ENCODE assay signal across 16 mouse cellular contexts in the genomic region with DNA sequence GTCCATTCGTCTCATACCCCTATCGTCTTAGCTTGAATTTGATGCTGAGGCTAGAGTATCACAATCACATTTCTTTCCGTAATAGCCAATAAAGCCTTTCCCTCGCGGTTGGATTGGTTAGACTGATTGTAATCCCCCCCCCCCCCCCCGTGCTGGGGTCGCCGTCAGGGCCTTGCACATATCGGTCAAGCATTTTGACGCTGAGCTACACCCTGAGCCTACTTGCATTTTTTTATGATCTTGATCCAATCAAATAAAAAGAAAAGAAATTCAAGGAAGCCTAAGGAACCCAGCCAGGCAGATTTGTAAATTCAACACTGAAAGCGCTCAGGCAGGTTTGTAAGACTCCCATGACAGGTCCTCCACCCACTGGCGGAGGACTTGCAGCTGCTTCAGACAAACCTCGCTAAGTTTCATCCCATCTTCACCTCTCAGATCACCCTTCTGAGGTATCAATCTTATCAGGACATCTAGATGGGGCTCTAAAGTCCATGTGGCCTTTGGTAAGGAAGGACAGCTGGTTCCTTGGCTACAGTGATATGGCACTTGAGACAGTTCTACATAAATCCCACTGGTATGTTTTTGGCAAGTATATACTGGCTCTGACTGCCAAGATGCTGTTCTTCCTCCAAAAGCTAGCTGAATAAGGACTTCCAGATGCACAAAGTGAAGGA.
DNase-seq lines count a peak whose midpoint lies in the region; ATAC-seq lines count a peak whose summit lies in the region.
"Had no signal": no experiment of that assay in that cellular context is flagged by ENCODE, and none has a peak within 500 bp of the region (broad histone marks: within the 10 kb centered on the region; RNA-seq: fewer than 3 reads in every experiment).

No protein-coding gene starts in this region.

- H3K9me3 ChIP-seq in heart, embryonic 10.5 days: no peaks in the 10 kb centered on the region
- no peaks in the 10 kb centered on the region for H3K9me3 ChIP-seq in lung, embryonic 16.5 days (ENCODE audit: control insufficient read depth, low read length)
- H3K9me3 ChIP-seq: forebrain, embryonic 10.5 days; midbrain, embryonic 10.5 days had no signal

- H3K27ac ChIP-seq in heart, embryonic 10.5 days: no peak overlapping the region
- H3K27ac ChIP-seq in lung, embryonic 16.5 days (ENCODE audit: low read length): peak overlapping the region; percentile 83
- H3K27ac ChIP-seq: forebrain, embryonic 10.5 days; liver, embryonic 14.5 days; midbrain, embryonic 10.5 days had no signal

- no peak overlapping the region for H3K9ac ChIP-seq in lung, embryonic 16.5 days (ENCODE audit: low read length)
- H3K9ac ChIP-seq: liver, embryonic 14.5 days had no signal

- DNase-seq in heart, adult 9 months (ENCODE audit: low spot score in 2 of 2): peak; percentile 69 to 77
- DNase-seq in heart, embryonic 10.5 days (ENCODE audit: low spot score): no peak
- peak; percentile 36 for DNase-seq in urinary bladder, postnatal 14 days (ENCODE audit: low spot score)
- no peak for DNase-seq in urinary bladder, postnatal 10 days (ENCODE audit: low spot score)
- no peak for DNase-seq in spleen, postnatal 10 days (ENCODE audit: low spot score in 2 of 2)
- DNase-seq: adrenal gland, postnatal 14 days; cerebellum, adult 11 months; kidney, postnatal 25 days; spleen, adult 18-20 months had no signal

- WGBS in heart, embryonic 10.5 days: 80% methylated on average over 13 of the region's 13 CpGs
- WGBS in lung, embryonic 16.5 days: 48% methylated on average over 13 of the region's 13 CpGs

- H3K4me2 ChIP-seq in lung, embryonic 16.5 days (ENCODE audit: low read depth, low read length): no peak overlapping the region

- H3K27me3 ChIP-seq in heart, embryonic 10.5 days (ENCODE audit: insufficient read depth, poor library complexity, severe bottlenecking): no peaks in the 10 kb centered on the region
- no peaks in the 10 kb centered on the region for H3K27me3 ChIP-seq in lung, embryonic 16.5 days (ENCODE audit: control insufficient read depth, insufficient read depth, low read depth, low read length)
- H3K27me3 ChIP-seq: CH12.LX had no signal

- H3K4me1 ChIP-seq in heart, embryonic 10.5 days: peaks cover 5% of the 10 kb centered on the region; the same call in 1 of the 2 replicates
- H3K4me1 ChIP-seq in lung, embryonic 16.5 days (replicated peaks; ENCODE audit: control insufficient read depth, insufficient read depth, low read length): peaks cover 17% of the 10 kb centered on the region
- H3K4me1 ChIP-seq: forebrain, embryonic 10.5 days; midbrain, embryonic 10.5 days had no signal

- H3K36me3 ChIP-seq in heart, embryonic 10.5 days: no peaks in the 10 kb centered on the region
- H3K36me3 ChIP-seq in lung, embryonic 16.5 days (ENCODE audit: control insufficient read depth, insufficient read depth, low read length): no peaks in the 10 kb centered on the region
- H3K36me3 ChIP-seq: forebrain, embryonic 10.5 days; midbrain, embryonic 10.5 days had no signal

- ATAC-seq in lung, embryonic 16.5 days (ENCODE audit: low read depth): peak; percentile 75
- no peak for ATAC-seq in activated CD4-positive, CD25-positive, alpha-beta regulatory T cell, adult 4 months
- ATAC-seq: hindbrain, embryonic 16.5 days had no signal

- no peak overlapping the region for H3K4me3 ChIP-seq in heart, embryonic 10.5 days
- no peak overlapping the region for H3K4me3 ChIP-seq in lung, embryonic 16.5 days (ENCODE audit: low read length)
- H3K4me3 ChIP-seq: forebrain, embryonic 10.5 days; midbrain, embryonic 10.5 days had no signal

Comparison
In these comparisons a context has a peak if more than half of its experiments do, and no peak if none do; other contexts are left out.
1. DNase-seq: peak in heart, adult 9 months (2 of 2) and urinary bladder, postnatal 14 days (single experiment); none in heart, embryonic 10.5 days (single experiment), urinary bladder, postnatal 10 days (single experiment) and spleen, postnatal 10 days (0 of 2).